Mouse (Mus musculus) heart, postnatal 0 days (tissue): Measurements from ENCODE around the gene Slamf1. TPM values are rescaled to one million over a fixed set of nuclear protein-coding genes. Genes with fewer than 3 reads are reported as not detected.

Experiments used
- ATAC-seq: fragments of 200-750 bp; cut with Nextera tagmentation; 2 replicates; pipeline ENCODE4 v1.8.0; 2017; ENCODE audit warnings: low read depth, moderate number of reproducible peaks, moderate library complexity; ENCODE audit not compliant: insufficient read depth
- DNase-seq: peaks from one replicate; pipeline ENCODE4 v3.0.0-alpha.2; 2016; ENCODE audit warnings: low spot score
- H3K27ac ChIP-seq: fragments of 300-500 bp; sonication (generic); 2 replicates; pipeline ENCODE4 v1.5.1; 2014; ENCODE audit warnings: low read depth, mild to moderate bottlenecking
- H3K27me3 ChIP-seq: fragments of 300-500 bp; sonication (generic); 2 replicates; pipeline ENCODE4 v1.6.1; 2014; ENCODE audit warnings: low read length, mixed read lengths; ENCODE audit not compliant: control insufficient read depth, insufficient read depth
- H3K36me3 ChIP-seq: fragments of 300-500 bp; sonication (generic); replicated peaks from 2 replicates; pipeline ENCODE4 v1.6.1; 2014; ENCODE audit warnings: low read length, mixed read lengths; ENCODE audit not compliant: control insufficient read depth, insufficient read depth
- H3K4me1 ChIP-seq: fragments of 300-500 bp; sonication (generic); 2 replicates; pipeline ENCODE4 v1.6.1; 2014; ENCODE audit warnings: antibody characterized with exemption; ENCODE audit not compliant: control insufficient read depth, insufficient read depth
- H3K4me2 ChIP-seq: fragments of 300-500 bp; sonication (generic); 2 replicates; pipeline ENCODE4 v1.6.1; 2014; ENCODE audit warnings: low read depth, mild to moderate bottlenecking, low read length, moderate library complexity
- H3K4me3 ChIP-seq: fragments of 300-500 bp; sonication (generic); 2 replicates; pipeline ENCODE4 v1.5.1; 2014; ENCODE audit warnings: low read depth, low read length
- H3K9ac ChIP-seq: fragments of 300-500 bp; sonication (generic); replicated peaks from 2 replicates; pipeline ENCODE4 v1.6.1; 2014; ENCODE audit warnings: low read depth, low read length, mixed read lengths
- H3K9me3 ChIP-seq: fragments of 300-500 bp; sonication (generic); replicated peaks from 2 replicates; pipeline ENCODE4 v1.6.1; 2016; ENCODE audit warnings: low read length; ENCODE audit not compliant: control insufficient read depth
- CTCF ChIP-seq: IDR thresholded peaks from 2 replicates; pipeline ENCODE4 v1.5.1; 2016; ENCODE audit warnings: antibody characterized with exemption, control low read depth, low read depth
- EP300 ChIP-seq: IDR thresholded peaks from 2 replicates; pipeline ENCODE4 v1.6.1; 2016; ENCODE audit warnings: antibody characterized with exemption, low read depth
- WGBS: fragments of 180-500 bp; shearing (Covaris S2); extraction: QIAGEN DNeasy Blood & Tissue Kit; methylation state at CpG from one replicate; pipeline ENCODE4 v1.1.7; 2014; 5-methylcytosine and 5-hydroxymethylcytosine counted together
- polyA plus RNA-seq: library from polyadenylated mRNA; unstranded; fragments of >200 nt; fragmentation: Nextera tagmentation; extraction: Ambion mirVana; gene quantifications from 2 replicates; pipeline ENCODE4 v1.2.1, GENCODE M21; 2015
- total RNA-seq: library from RNA; depleted of rRNA; stranded (reverse); fragments of >200 nt; gene quantifications from 2 replicates; pipeline ENCODE4 v1.2.3, GENCODE M21; 2014; ENCODE audit warnings: low replicate concordance

Slamf1 gene
- total and polyA plus RNA-seq, 2 experiments from 2014 or later: 0.14 TPM; not detected in 1

DNA sequence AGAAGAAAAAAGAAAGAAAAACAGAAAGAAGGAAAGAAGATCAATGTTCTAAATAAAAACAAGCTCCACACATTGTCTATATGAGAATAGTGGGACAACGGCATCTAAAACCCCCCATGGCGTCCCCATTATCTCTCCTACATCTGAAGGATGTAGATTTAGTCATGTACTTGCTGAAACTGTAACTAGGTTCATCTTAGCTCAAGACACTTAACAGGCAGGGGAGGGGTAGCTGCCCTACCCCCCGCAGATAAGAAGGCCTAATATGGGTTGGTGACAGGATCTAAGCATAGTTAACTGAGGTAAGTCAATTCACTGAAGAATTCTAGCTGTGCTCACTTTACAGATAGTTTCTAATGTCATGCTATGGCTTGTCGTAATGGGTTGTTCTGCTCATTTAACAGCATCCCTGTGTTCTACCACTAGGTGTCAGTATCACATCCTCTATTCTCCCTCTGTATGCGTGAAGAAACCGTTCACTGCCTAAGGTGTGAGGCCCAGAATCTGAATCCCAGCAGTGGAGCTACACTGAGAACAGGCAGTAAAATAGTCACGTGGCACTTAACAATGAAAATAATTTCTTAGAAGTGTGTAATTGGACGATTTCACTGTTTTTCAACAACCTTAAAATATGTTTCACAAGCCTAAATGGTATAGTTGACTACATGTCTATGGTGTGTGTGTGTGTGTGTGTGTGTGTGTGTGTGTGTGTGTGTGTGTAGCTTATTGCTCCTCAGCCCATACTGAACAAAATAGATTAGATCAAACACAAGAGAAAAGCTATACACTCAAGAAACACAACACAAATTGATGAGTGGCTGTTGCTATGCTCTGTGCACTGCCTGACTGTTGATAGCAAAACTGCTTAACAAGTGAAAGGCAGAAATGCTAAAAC, 48.9 kb downstream of the Slamf1 start:
- ATAC-seq: peak; percentile 72
- DNase-seq: peak; percentile 82

GRCm38 (mm10) chr1:171816991-171817390, 50.1 kb downstream of the Slamf1 start:
- TF ChIP-seq EP300: no peak
- no peak for TF ChIP-seq CTCF
- no peaks in the 10 kb centered on the region for H3K27me3 ChIP-seq
- 73% methylated on average over 4 of the region's 4 CpGs for WGBS

More for the DNA sequence above, 48.9 kb downstream of the Slamf1 start:
- Histone ChIP-seq H3K36me3 (no peaks in the 10 kb centered on the region), H3K9ac (no peak overlapping the region), H3K4me3 (no peak overlapping the region), H3K27ac (no peak overlapping the region), H3K4me1 (no peaks in the 10 kb centered on the region; the same call in 1 of the 2 replicates), H3K27me3 (no peaks in the 10 kb centered on the region), H3K9me3 (no peaks in the 10 kb centered on the region), H3K4me2 (no peak overlapping the region)
- TF ChIP-seq CTCF: peak; percentile 84
- no peak for TF ChIP-seq EP300
- 11% methylated on average over 8 of the region's 8 CpGs for WGBS

DNA sequence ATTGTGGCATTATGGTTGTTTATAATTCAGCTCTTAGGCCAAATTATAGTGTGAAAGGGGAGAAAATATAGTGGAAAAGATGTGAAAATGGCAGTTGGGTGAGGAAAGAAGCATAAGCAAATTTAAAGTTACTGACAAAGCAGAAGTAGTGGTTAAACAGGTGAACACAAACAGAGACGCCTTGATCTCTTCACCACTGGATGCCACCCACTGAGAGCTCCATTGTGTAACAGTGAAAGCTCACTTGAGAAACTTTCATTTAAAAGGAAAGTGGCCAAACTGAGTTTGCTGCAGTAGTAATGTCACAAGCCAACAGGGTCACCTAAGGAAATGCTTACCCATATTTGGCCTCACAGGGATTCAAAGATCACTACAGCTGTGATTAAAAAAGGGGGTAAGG, 54.4 kb downstream of the Slamf1 start:
- no peak overlapping the region for H3K4me2 ChIP-seq
- H3K36me3 ChIP-seq: no peaks in the 10 kb centered on the region
- no peak overlapping the region for H3K4me3 ChIP-seq
- TF ChIP-seq EP300: no peak
- H3K9ac ChIP-seq: no peak overlapping the region
- no peak for DNase-seq
- H3K9me3 ChIP-seq: no peaks in the 10 kb centered on the region
- no peaks in the 10 kb centered on the region; the same call in 1 of the 2 replicates for H3K4me1 ChIP-seq
- no peaks in the 10 kb centered on the region for H3K27me3 ChIP-seq
- no peak overlapping the region for H3K27ac ChIP-seq
- WGBS: 55% methylated on average over 1 of the region's 1 CpGs
- no peak for ATAC-seq

More at GRCm38 (mm10) chr1:171816991-171817390, 50.1 kb downstream of the Slamf1 start:
- H3K9ac ChIP-seq: no peak overlapping the region
- ATAC-seq (no peak), DNase-seq (no peak)
- no peak overlapping the region for H3K4me2 ChIP-seq
- H3K36me3 ChIP-seq: no peaks in the 10 kb centered on the region
- no peak overlapping the region for H3K4me3 ChIP-seq
- no peaks in the 10 kb centered on the region for H3K9me3 ChIP-seq
- no peak overlapping the region for H3K27ac ChIP-seq
- no peaks in the 10 kb centered on the region; the same call in 1 of the 2 replicates for H3K4me1 ChIP-seq

GRCm38 (mm10) chr1:171825462-171825861, 58.5 kb downstream of the Slamf1 start:
- no peak overlapping the region for H3K9ac ChIP-seq
- no peak overlapping the region for H3K4me3 ChIP-seq
- DNase-seq (no peak), ATAC-seq (no peak)
- H3K27me3 ChIP-seq: no peaks in the 10 kb centered on the region
- TF ChIP-seq CTCF: peak; percentile 37
- no peak for TF ChIP-seq EP300
- no peaks in the 10 kb centered on the region for H3K36me3 ChIP-seq
- no peak overlapping the region for H3K4me2 ChIP-seq
- no peaks in the 10 kb centered on the region for H3K9me3 ChIP-seq
- H3K27ac ChIP-seq: no peak overlapping the region
- H3K4me1 ChIP-seq: no peaks in the 10 kb centered on the region
- 25% methylated on average over 4 of the region's 4 CpGs for WGBS

- ATAC-seq (no peak), DNase-seq (peak; percentile 49)
- no peak overlapping the region for H3K4me2 ChIP-seq
- no peaks in the 10 kb centered on the region for H3K27me3 ChIP-seq
- no peak overlapping the region for H3K4me3 ChIP-seq
- no peaks in the 10 kb centered on the region for H3K9me3 ChIP-seq
- H3K27ac ChIP-seq: no peak overlapping the region
- TF ChIP-seq CTCF (peak; percentile 62), EP300 (no peak)
- H3K36me3 ChIP-seq: no peaks in the 10 kb centered on the region
- no peak overlapping the region for H3K9ac ChIP-seq
- H3K4me1 ChIP-seq: no peaks in the 10 kb centered on the region
Measured at GRCm38 (mm10) chr1:171826164-171826563, 59.2 kb downstream of the Slamf1 start.

GRCm38 (mm10) chr1:171827674-171828073, 60.7 kb downstream of the Slamf1 start:
- no peaks in the 10 kb centered on the region for H3K27me3 ChIP-seq
- H3K4me3 ChIP-seq: no peak overlapping the region
- no peak overlapping the region for H3K9ac ChIP-seq
- H3K9me3 ChIP-seq: no peaks in the 10 kb centered on the region
- H3K27ac ChIP-seq: no peak overlapping the region
- DNase-seq (no peak), ATAC-seq (no peak)
- H3K36me3 ChIP-seq: no peaks in the 10 kb centered on the region
- no peak for TF ChIP-seq EP300
- 0 out of 2 replicates have a peak, but pooled peaks have one; percentile 16 for TF ChIP-seq CTCF
- H3K4me2 ChIP-seq: no peak overlapping the region
- H3K4me1 ChIP-seq: no peaks in the 10 kb centered on the region
